In the genomic region with DNA sequence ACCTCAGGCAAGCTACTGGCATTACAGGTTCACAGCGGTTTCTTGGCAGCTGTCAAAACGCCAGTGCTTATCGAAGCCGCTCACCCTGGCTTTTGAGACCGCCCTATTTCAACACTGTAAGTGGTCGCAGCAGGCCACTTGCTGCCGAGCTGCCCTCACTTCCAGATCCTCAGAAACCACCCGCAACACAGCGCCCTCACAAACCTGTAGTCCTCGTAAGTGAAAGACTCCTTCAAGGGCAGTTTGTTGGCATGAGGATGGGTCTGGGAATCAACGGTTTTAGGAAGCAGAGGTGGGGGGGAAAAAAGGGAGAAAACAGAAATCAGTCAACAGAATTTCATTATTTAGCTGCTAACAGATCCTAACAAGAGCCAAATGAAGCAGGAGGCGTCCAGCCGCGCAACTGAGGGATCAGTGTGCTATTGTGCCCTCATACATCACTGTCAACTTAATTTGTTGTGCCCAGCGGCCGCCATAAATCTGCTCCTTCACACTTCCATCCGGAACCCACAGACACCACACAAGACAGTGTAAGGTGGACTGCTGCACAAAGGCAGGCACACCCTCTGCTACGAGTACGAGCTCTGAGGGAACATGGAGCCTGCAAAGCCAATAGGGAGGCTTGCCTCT, we compare ENCODE assay signal across 10 mouse cellular contexts.
A peak's percentile ranks its signal among the peaks of the same experiment; 100 is the strongest.
DNase-seq lines count a peak whose midpoint lies in the region; ATAC-seq and TF ChIP-seq lines count a peak whose summit lies in the region.
"Had no signal": no experiment of that assay in that cellular context is flagged by ENCODE, and none has a peak within 500 bp of the region (broad histone marks: within the 10 kb centered on the region; RNA-seq: fewer than 3 reads in every experiment).

No protein-coding gene starts in this region.

- no peak overlapping the region for H3K27ac ChIP-seq in heart, embryonic 14.5 days (replicated peaks in 1 of 2; ENCODE audit: control insufficient read depth in 1 of 2, insufficient read depth in 1 of 2, low read depth in 2 of 2, low read length in 2 of 2)
- peak overlapping the region; percentile 32; the same call in 1 of the 2 replicates for H3K27ac ChIP-seq in midbrain, postnatal 0 days (ENCODE audit: low read depth, low read length)

- WGBS in heart, embryonic 14.5 days: 30% methylated on average over 19 of the region's 19 CpGs
- 67% methylated on average over 19 of the region's 19 CpGs for WGBS in lung, adult 2 months
- 21% methylated on average over 19 of the region's 19 CpGs for WGBS in midbrain, postnatal 0 days

- peak; percentile 44; the same call in 1 of the 2 replicates for ATAC-seq in heart, embryonic 14.5 days (ENCODE audit: insufficient number of reproducible peaks, insufficient read depth, low FRiP score, low read depth)
- no peak for ATAC-seq in midbrain, postnatal 0 days (ENCODE audit: low FRiP score)

- no peak overlapping the region for H3K4me3 ChIP-seq in heart, embryonic 14.5 days (ENCODE audit: control insufficient read depth in 1 of 2, insufficient read depth in 1 of 2, low read depth in 1 of 2, low read length in 2 of 2)
- no peak overlapping the region for H3K4me3 ChIP-seq in lung, adult 2 months (replicated peaks; ENCODE audit: extremely low read depth, low read depth, low read length)
- H3K4me3 ChIP-seq in midbrain, postnatal 0 days (ENCODE audit: low read depth, low read length): no peak overlapping the region
- H3K4me3 ChIP-seq: erythroblast, embryonic 14.5 days had no signal

- no peak for TF ChIP-seq CTCF in lung, adult 2 months (IDR thresholded peaks at IDR 0.05; ENCODE audit: insufficient read depth, low read length)
- peak; percentile 37; the same call in 1 of the 2 replicates for TF ChIP-seq CTCF in midbrain, postnatal 0 days (IDR thresholded peaks at IDR 0.05)

- peaks cover 31% of the 10 kb centered on the region for H3K36me3 ChIP-seq in heart, embryonic 14.5 days (ENCODE audit: control insufficient read depth, insufficient read depth, low read length)
- H3K36me3 ChIP-seq in midbrain, postnatal 0 days (ENCODE audit: insufficient read depth, low read length): peaks cover 9% of the 10 kb centered on the region; the same call in 1 of the 2 replicates

- H3K27me3 ChIP-seq in heart, embryonic 14.5 days (ENCODE audit: control insufficient read depth, insufficient read depth, low read length): no peaks in the 10 kb centered on the region
- no peaks in the 10 kb centered on the region for H3K27me3 ChIP-seq in midbrain, postnatal 0 days (ENCODE audit: insufficient read depth, low read length)

- no peak for TF ChIP-seq POLR2A in lung, adult 2 months (IDR thresholded peaks at IDR 0.05; ENCODE audit: borderline replicate concordance, extremely low read depth, low read depth, low read length)

- intact Hi-C loops in heart, postnatal 36 days (cut with DNase I): loop anchor here (5.0 kb wide), 1 partner anchor 1037 kb away; no protein-coding TSS in a partner anchor

- DNase-seq in heart, adult 11 months: peak; percentile 82
- DNase-seq in heart, postnatal 36 days: no peak
- DNase-seq in lung, adult 2 months: peak; percentile 20
- DNase-seq in midbrain, postnatal 0 days (ENCODE audit: low spot score): peak; percentile 61
- DNase-seq in adipocyte (ENCODE audit: low spot score): no peak
- DNase-seq in urinary bladder, postnatal 4 days (ENCODE audit: low spot score in 2 of 2): no peak
- DNase-seq in cerebellum, adult 9-10 months: no peak
- DNase-seq: kidney, adult 8-10 months had no signal

- no peak overlapping the region for H3K9ac ChIP-seq in heart, embryonic 14.5 days (ENCODE audit: low read length)
- peak overlapping the region; percentile 44; the same call in 1 of the 2 replicates for H3K9ac ChIP-seq in midbrain, postnatal 0 days (replicated peaks; ENCODE audit: low read length, poor library complexity, severe bottlenecking)

- H3K4me1 ChIP-seq in heart, embryonic 14.5 days (ENCODE audit: control insufficient read depth in 2 of 2, insufficient read depth in 2 of 2, low read length in 2 of 2): peaks cover 7 to 11% of the 10 kb centered on the region in 2 experiments; a peak in 3 of 4 replicates
- H3K4me1 ChIP-seq in lung, adult 2 months (ENCODE audit: control insufficient read depth, insufficient read depth, low read length): peaks cover 4% of the 10 kb centered on the region
- H3K4me1 ChIP-seq in midbrain, postnatal 0 days (ENCODE audit: insufficient read depth, low read length): peaks cover 7% of the 10 kb centered on the region; the same call in 1 of the 2 replicates

- H3K4me2 ChIP-seq in heart, embryonic 14.5 days (ENCODE audit: low read length): peak overlapping the region; percentile 54
- H3K4me2 ChIP-seq in midbrain, postnatal 0 days (ENCODE audit: low read depth, low read length, poor library complexity, severe bottlenecking): peak overlapping the region; percentile 42

- H3K9me3 ChIP-seq in heart, embryonic 14.5 days (ENCODE audit: control insufficient read depth, low read length): no peaks in the 10 kb centered on the region
- no peaks in the 10 kb centered on the region for H3K9me3 ChIP-seq in midbrain, postnatal 0 days (ENCODE audit: low read length)

Comparison
In these comparisons a context has a peak if more than half of its experiments do, and no peak if none do; other contexts are left out.
1. DNase-seq: peak in heart, adult 11 months (single experiment), lung, adult 2 months (single experiment) and midbrain, postnatal 0 days (single experiment); none in heart, postnatal 36 days (0 of 2), adipocyte (single experiment), urinary bladder, postnatal 4 days (0 of 2) and cerebellum, adult 9-10 months (single experiment).